Mouse (Mus musculus): ENCODE results near the gene Sync. TPM values are rescaled to one million over a fixed set of nuclear protein-coding genes. Genes with fewer than 3 reads are reported as not detected.

Sync gene
- polyA plus RNA-seq, 1 experiment from 2014 or later: 0.50 TPM

GRCm38 (mm10) chr4:129250759-129251481 lies 36.5 kb upstream of the Sync start:
- Histone ChIP-seq H3K9me3 (no peaks in the 10 kb centered on the region), H3K4me3 (peak overlapping the region; percentile 35), H3K4me1 (peaks cover 65% of the 10 kb centered on the region), H3K36me3 (replicated peaks) (no peaks in the 10 kb centered on the region), H3K27me3 (ENCODE audit: poor library complexity, severe bottlenecking) (peaks cover 71% of the 10 kb centered on the region), H3K27ac (peak overlapping the region; percentile 83)
- no peak for DNase-seq (ENCODE audit: extremely low spot score, low spot score)
- WGBS: 11% methylated on average over 15 of the region's 15 CpGs

GRCm38 (mm10) chr4:129251482-129252125 lies 35.8 kb upstream of the Sync start:
- peak overlapping the region; percentile 35 for H3K4me3 ChIP-seq
- no peaks in the 10 kb centered on the region for H3K36me3 ChIP-seq (replicated peaks)
- peaks cover 64% of the 10 kb centered on the region for H3K27me3 ChIP-seq (ENCODE audit: poor library complexity, severe bottlenecking)
- DNase-seq (ENCODE audit: extremely low spot score, low spot score): peak; percentile 75
- WGBS: 2% methylated on average over 15 of the region's 15 CpGs
- no peaks in the 10 kb centered on the region for H3K9me3 ChIP-seq
- peaks cover 65% of the 10 kb centered on the region for H3K4me1 ChIP-seq
- H3K27ac ChIP-seq: peak overlapping the region; percentile 83

- Histone ChIP-seq H3K4me1 (peaks cover 62% of the 10 kb centered on the region), H3K36me3 (replicated peaks) (no peaks in the 10 kb centered on the region), H3K27me3 (ENCODE audit: poor library complexity, severe bottlenecking) (peaks cover 55% of the 10 kb centered on the region), H3K9me3 (no peaks in the 10 kb centered on the region), H3K27ac (no peak overlapping the region), H3K4me3 (no peak overlapping the region)
- WGBS: 84% methylated on average over 2 of the region's 2 CpGs
- no peak for DNase-seq (ENCODE audit: extremely low spot score, low spot score)
Measured at GRCm38 (mm10) chr4:129252492-129252891, 34.9 kb upstream of the Sync start.

GRCm38 (mm10) chr4:129254571-129254970 lies 32.8 kb upstream of the Sync start:
- no peak for DNase-seq (ENCODE audit: extremely low spot score, low spot score)
- Histone ChIP-seq H3K4me1 (peaks cover 52% of the 10 kb centered on the region), H3K4me3 (no peak overlapping the region), H3K27me3 (ENCODE audit: poor library complexity, severe bottlenecking) (peaks cover 34% of the 10 kb centered on the region), H3K36me3 (replicated peaks) (no peaks in the 10 kb centered on the region), H3K9me3 (no peaks in the 10 kb centered on the region), H3K27ac (no peak overlapping the region)
- 91% methylated on average over 3 of the region's 3 CpGs for WGBS

GRCm38 (mm10) chr4:129256450-129257380 lies 30.7 kb upstream of the Sync start:
- no peaks in the 10 kb centered on the region for H3K36me3 ChIP-seq (replicated peaks)
- no peaks in the 10 kb centered on the region for H3K9me3 ChIP-seq
- peaks cover 19% of the 10 kb centered on the region for H3K27me3 ChIP-seq (ENCODE audit: poor library complexity, severe bottlenecking)
- H3K4me1 ChIP-seq: peaks cover 49% of the 10 kb centered on the region
- H3K4me3 ChIP-seq: no peak overlapping the region
- WGBS: 42% methylated on average over 8 of the region's 8 CpGs
- no peak for DNase-seq (ENCODE audit: extremely low spot score, low spot score)
- H3K27ac ChIP-seq: peak overlapping the region; percentile 51

- Histone ChIP-seq H3K27ac (peak overlapping the region; percentile 4; the same call in 1 of the 2 replicates), H3K27me3 (ENCODE audit: poor library complexity, severe bottlenecking) (peaks cover 16% of the 10 kb centered on the region; the same call in 1 of the 2 replicates), H3K9me3 (no peaks in the 10 kb centered on the region), H3K4me1 (peaks cover 57% of the 10 kb centered on the region), H3K4me3 (no peak overlapping the region), H3K36me3 (replicated peaks) (no peaks in the 10 kb centered on the region)
- WGBS: 46% methylated on average over 4 of the region's 4 CpGs
- no peak for DNase-seq (ENCODE audit: extremely low spot score, low spot score)
Measured at GRCm38 (mm10) chr4:129259101-129259500, 28.3 kb upstream of the Sync start.

GRCm38 (mm10) chr4:129260678-129261077 lies 26.7 kb upstream of the Sync start:
- 8% methylated on average over 6 of the region's 6 CpGs for WGBS
- Histone ChIP-seq H3K4me3 (no peak overlapping the region), H3K27ac (peak overlapping the region; percentile 76), H3K9me3 (no peaks in the 10 kb centered on the region), H3K36me3 (replicated peaks) (no peaks in the 10 kb centered on the region), H3K27me3 (ENCODE audit: poor library complexity, severe bottlenecking) (peaks cover 16% of the 10 kb centered on the region; the same call in 1 of the 2 replicates), H3K4me1 (peaks cover 59% of the 10 kb centered on the region)
- DNase-seq (ENCODE audit: extremely low spot score, low spot score): no peak

GRCm38 (mm10) chr4:129261196-129261595 lies 26.2 kb upstream of the Sync start, which contains the start of gene C77080:
C77080 (minus strand) TSS chr4:129261404.
- no peak within 1 kb of the TSS for H3K4me3 ChIP-seq
- peaks cover 58% of the 10 kb centered on the region for H3K4me1 ChIP-seq
- peaks cover 16% of the 10 kb centered on the region; the same call in 1 of the 2 replicates for H3K27me3 ChIP-seq (ENCODE audit: poor library complexity, severe bottlenecking)
- 0% methylated on average over 2 of the region's 4 CpGs for WGBS
- H3K36me3 ChIP-seq (replicated peaks): no peaks in the 10 kb centered on the region
- H3K9me3 ChIP-seq: no peaks in the 10 kb centered on the region
- DNase-seq (ENCODE audit: extremely low spot score, low spot score): no peak
- H3K27ac ChIP-seq: peak within 1 kb of the TSS; percentile 76

GRCm38 (mm10) chr4:129263225-129264021 lies 24.0 kb upstream of the Sync start:
- Histone ChIP-seq H3K9me3 (no peaks in the 10 kb centered on the region), H3K4me3 (0 out of 2 replicates have a peak overlapping the region, but pooled peaks have one; percentile 5), H3K4me1 (peaks cover 59% of the 10 kb centered on the region), H3K36me3 (replicated peaks) (no peaks in the 10 kb centered on the region), H3K27ac (peak overlapping the region; percentile 70), H3K27me3 (ENCODE audit: poor library complexity, severe bottlenecking) (peaks cover 16% of the 10 kb centered on the region; the same call in 1 of the 2 replicates)
- no peak for DNase-seq (ENCODE audit: extremely low spot score, low spot score)
- WGBS: 47% methylated on average over 19 of the region's 19 CpGs

GRCm38 (mm10) chr4:129266191-129266590 lies 21.2 kb upstream of the Sync start:
- Histone ChIP-seq H3K27me3 (ENCODE audit: poor library complexity, severe bottlenecking) (peaks cover 10% of the 10 kb centered on the region; the same call in 1 of the 2 replicates), H3K9me3 (no peaks in the 10 kb centered on the region), H3K4me3 (no peak overlapping the region), H3K27ac (peak overlapping the region; percentile 49; the same call in 1 of the 2 replicates), H3K4me1 (peaks cover 33% of the 10 kb centered on the region), H3K36me3 (replicated peaks) (no peaks in the 10 kb centered on the region)
- WGBS: 91% methylated on average over 4 of the region's 4 CpGs
- DNase-seq (ENCODE audit: extremely low spot score, low spot score): no peak

GRCm38 (mm10) chr4:129266821-129267220 lies 20.6 kb upstream of the Sync start:
- 74% methylated on average over 5 of the region's 5 CpGs for WGBS
- peaks cover 10% of the 10 kb centered on the region; the same call in 1 of the 2 replicates for H3K27me3 ChIP-seq (ENCODE audit: poor library complexity, severe bottlenecking)
- H3K4me3 ChIP-seq: no peak overlapping the region
- no peaks in the 10 kb centered on the region for H3K9me3 ChIP-seq
- H3K4me1 ChIP-seq: peaks cover 30% of the 10 kb centered on the region
- H3K27ac ChIP-seq: peak overlapping the region; percentile 58; the same call in 1 of the 2 replicates
- DNase-seq (ENCODE audit: extremely low spot score, low spot score): no peak
- no peaks in the 10 kb centered on the region for H3K36me3 ChIP-seq (replicated peaks)

All from forebrain, embryonic 10.5 days (tissue).